Mouse (Mus musculus) left cerebral cortex, adult 2 months (tissue): Measurements from ENCODE around the gene Prkar2a. TPM values are rescaled to one million over a fixed set of nuclear protein-coding genes. Genes with fewer than 3 reads are reported as not detected.
A peak's percentile ranks its signal among the peaks of the same experiment; 100 is the strongest.

Source experiments
- DNase-seq, 2 experiments: peaks; one replicate each; pipeline ENCODE4 v3.0.0; 2021 to 2022; ENCODE audit warnings: low spot score in 2 of 2, mixed read lengths in 1 of 2; ENCODE audit errors: extremely low spot score in 1 of 2
- H3K27ac ChIP-seq: fragments of 200-600 bp; 2 replicates; pipeline ENCODE4 v1.8.1; 2022
- H3K4me3 ChIP-seq: fragments of 200-600 bp; 2 replicates; pipeline ENCODE4 v1.8.1; 2022
- CTCF ChIP-seq: fragments of 200-600 bp; IDR thresholded peaks from 2 replicates; pipeline ENCODE4 v1.8.1; 2022; ENCODE audit warnings: antibody characterized with exemption, mild to moderate bottlenecking, moderate library complexity
- intact Hi-C: fragments of 180-260 bp; cut with DNase I; formaldehyde crosslinking; loops from one replicate; pipeline ENCODE4 v1.15.1; 2025
- microRNA-seq, 2 experiments: library from miRNA; unstranded; fragments of <30 nt; microRNA quantifications; one replicate each; pipeline ENCODE4 v1.2.0; 2021
- total RNA-seq, 2 experiments: library from RNA; stranded (reverse); gene quantifications; 2 replicates each; pipeline ENCODE4 v1.2.3; 2021

Gene Prkar2a
- total RNA-seq, 2 experiments from 2014 or later, result 47.0 to 48.3 TPM

DNA sequence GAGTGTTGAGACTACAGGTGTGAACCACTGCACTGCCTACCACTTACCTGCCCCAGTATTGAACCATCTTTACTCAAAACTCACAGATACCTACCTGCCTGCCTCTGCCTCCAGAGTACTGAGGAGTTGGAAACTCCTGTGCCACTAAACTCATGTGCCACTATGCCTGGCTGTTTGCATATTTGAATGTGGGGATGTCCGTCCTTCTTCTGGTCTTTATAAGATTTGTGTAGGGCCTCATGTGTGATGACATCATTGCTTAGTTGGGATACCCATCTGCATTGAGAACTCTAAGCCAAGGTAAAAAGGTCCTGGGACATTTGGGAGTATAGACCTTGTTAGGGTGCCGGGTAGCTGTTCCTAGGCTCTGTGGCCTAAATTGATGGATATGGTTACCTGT is 98.0 kb downstream of the Prkar2a start:
- DNase-seq, result no peak
- no peak for TF ChIP-seq CTCF
- Histone ChIP-seq H3K4me3 (no peak overlapping the region), H3K27ac (no peak overlapping the region)
- intact Hi-C loops, result no loop called here

DNA sequence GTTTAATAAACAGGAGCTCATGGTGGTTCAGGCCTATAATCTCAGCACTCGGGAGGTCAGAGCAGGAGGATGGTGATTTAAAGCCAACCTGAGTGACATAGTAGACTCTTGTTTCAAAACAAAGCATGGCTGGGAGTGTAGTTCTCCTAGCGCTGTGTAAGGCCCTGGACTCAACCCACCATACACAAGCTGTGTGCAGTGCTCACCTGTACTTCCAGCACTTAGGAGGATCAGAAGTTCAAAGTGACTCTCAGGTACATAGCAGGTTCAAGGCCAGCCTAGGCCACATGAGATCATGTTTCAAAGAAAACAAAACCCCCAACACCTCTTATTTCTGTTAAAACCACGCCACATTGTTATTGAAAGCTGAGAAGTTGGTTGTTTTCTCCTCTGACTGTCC is 99.6 kb downstream of the Prkar2a start:
- intact Hi-C loops, result no loop called here

DNA sequence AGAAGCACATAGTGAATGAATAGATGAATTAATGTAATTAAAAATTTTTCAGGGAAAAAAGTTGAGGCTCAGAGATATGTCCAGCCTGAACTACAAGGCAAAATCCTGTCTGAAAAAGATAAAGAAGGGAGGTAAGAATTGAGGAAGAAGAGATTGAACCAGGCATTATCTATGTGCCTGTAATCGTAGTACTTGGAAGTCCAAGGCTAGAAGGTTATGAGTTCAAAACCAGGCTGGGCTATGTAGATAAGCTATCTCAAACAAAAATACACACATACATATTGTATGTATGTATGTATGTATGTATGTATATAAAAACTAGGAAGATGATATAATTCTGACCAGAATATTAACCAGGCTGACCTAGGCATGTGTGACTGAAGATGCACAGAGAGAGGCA is 103.2 kb downstream of the Prkar2a start:
- Histone ChIP-seq H3K4me3 (no peak overlapping the region), H3K27ac (no peak overlapping the region)
- intact Hi-C loops, result no loop called here
- DNase-seq, result no peak
- no peak for TF ChIP-seq CTCF

More for the DNA sequence above, 99.6 kb downstream of the Prkar2a start:
- H3K4me3 ChIP-seq, result no peak overlapping the region
- no peak for DNase-seq
- H3K27ac ChIP-seq, result no peak overlapping the region
- no peak for TF ChIP-seq CTCF

DNA sequence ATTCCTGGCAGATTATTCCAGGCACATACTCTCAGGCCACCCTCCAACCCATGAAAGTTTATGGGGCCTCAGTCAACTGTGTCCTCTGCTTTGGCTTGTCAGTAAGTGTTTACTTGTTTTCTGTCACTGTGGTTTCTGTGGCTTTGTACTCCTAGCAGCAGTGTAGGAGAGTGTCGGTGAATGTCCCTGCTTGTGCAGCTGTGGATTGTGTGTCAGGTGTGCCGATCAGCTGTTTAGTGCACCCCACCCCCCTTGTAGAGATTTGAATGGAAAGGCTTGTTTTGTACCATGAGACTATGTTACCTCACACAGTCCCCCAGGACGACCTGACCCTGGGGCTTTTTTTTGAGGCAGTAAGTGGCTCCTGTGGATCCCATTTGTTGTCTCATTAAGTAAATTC is 103.6 kb downstream of the Prkar2a start:
- no peak for DNase-seq
- no peak for TF ChIP-seq CTCF
- H3K4me3 ChIP-seq, result no peak overlapping the region
- H3K27ac ChIP-seq, result no peak overlapping the region; the same call in 1 of the 2 replicates
- intact Hi-C loops, result no loop called here

DNA sequence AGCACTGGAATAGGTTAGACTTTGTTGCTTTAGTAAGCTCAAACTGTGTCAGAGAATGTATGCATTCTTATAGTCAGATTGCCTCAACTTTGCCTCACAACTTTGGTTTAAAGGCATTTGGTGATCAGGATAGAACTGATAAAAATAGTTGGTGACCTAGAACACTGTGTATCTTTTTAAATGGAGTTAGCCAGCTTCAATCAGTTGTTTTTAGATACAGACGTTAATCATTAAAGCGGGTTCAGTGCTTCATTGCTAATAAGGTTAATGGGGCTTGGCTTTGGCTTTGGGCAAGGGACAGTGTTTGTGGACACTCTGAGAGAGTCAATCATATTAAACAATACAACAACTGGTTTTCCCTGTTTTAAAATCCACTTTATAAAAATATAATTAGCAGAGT is 106.2 kb downstream of the Prkar2a start:
- no peak for TF ChIP-seq CTCF
- Histone ChIP-seq H3K27ac (no peak overlapping the region), H3K4me3 (no peak overlapping the region)
- DNase-seq, result no peak
- intact Hi-C loops, result loop anchor here (5.0 kb wide), 1 partner anchor 43 kb away; no protein-coding TSS in a partner anchor

DNA sequence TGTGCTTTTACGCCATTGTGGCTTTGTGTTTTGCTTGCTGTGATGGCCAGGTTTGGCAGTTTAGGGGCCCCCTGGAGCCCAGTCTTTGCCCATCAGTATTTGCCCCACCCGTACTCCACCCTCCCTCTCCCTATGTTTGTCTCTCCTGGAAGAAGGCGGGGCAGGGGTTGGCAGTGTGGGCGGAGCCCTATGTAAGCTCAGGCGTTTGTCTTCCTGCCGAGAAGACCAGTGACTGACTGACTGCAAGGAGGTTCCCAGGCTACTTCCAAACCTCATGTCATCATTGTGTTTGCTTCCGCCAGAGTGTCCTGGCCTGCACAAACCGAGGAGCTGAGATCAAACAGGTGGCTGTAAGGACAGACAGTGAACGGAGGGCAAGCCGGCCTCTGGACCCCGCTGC is 106.6 kb downstream of the Prkar2a start:
- no peak for TF ChIP-seq CTCF
- Histone ChIP-seq H3K27ac (peak overlapping the region; percentile 77), H3K4me3 (peak overlapping the region; percentile 29)
- intact Hi-C loops, result loop anchor here (5.0 kb wide), 1 partner anchor 43 kb away; no protein-coding TSS in a partner anchor
- DNase-seq, result peak in 1 of 2 experiments; percentile 39

DNA sequence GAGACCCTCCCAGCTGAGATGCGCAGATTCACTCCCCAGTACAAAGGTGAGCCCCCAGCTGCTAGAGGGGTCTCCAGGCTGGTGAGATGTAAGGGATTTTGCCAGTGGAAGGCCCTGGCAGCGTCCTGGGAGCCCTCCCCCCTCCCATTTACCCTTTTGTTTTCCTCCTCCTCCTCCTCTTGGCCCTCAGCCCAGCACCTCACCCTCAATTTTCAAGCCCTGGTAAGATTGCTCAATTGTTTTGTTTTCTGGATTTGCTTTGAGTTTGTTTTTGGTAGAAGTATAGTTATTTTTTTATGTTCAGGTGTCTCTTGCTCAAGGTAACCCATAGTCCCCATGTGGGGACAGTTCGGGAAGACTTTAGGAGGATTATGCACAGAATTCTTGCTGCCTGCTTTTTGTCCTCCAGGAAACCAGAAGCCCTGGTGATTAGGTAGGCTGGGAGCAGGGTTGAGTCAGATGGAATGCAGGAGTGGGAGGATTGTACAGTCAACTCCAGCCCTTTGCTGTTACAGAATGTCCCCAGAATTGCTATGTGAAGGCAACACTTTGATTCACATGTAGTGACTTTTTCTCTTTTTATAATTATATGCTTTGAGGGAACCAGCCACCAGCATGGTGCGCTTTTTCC is 107.4 kb downstream of the Prkar2a start:
- Histone ChIP-seq H3K4me3 (peak overlapping the region; percentile 29; the same call in 1 of the 2 replicates), H3K27ac (peak overlapping the region; percentile 77)
- TF ChIP-seq CTCF, result no peak
- DNase-seq, result no peak
- intact Hi-C loops, result loop anchor here (5.0 kb wide), 1 partner anchor 44 kb away; no protein-coding TSS in a partner anchor

DNA sequence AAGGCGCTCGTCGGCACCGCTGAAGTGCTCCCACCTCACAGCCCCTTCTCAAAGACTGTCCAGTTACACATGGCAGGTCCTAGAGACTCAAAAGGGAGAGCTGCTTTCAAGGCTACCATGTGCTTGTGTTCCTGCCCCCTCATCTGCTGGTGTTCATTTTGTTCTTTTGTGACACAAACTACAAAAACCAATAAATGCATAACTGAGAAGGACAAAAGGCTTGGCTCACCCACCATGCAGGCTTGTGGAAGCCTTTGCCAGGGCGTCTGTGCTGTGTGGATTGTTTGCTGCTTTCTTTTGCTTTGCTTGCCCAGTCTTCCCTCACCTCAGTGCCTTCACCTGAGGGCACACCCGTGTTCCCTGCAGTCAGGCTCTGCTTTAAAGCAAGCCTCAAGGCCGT is 108.4 kb downstream of the Prkar2a start:
- TF ChIP-seq CTCF, result no peak
- Histone ChIP-seq H3K27ac (peak overlapping the region; percentile 77), H3K4me3 (no peak overlapping the region)
- intact Hi-C loops, result loop anchor here (5.0 kb wide), 1 partner anchor 45 kb away; no protein-coding TSS in a partner anchor
- no peak for DNase-seq

DNA sequence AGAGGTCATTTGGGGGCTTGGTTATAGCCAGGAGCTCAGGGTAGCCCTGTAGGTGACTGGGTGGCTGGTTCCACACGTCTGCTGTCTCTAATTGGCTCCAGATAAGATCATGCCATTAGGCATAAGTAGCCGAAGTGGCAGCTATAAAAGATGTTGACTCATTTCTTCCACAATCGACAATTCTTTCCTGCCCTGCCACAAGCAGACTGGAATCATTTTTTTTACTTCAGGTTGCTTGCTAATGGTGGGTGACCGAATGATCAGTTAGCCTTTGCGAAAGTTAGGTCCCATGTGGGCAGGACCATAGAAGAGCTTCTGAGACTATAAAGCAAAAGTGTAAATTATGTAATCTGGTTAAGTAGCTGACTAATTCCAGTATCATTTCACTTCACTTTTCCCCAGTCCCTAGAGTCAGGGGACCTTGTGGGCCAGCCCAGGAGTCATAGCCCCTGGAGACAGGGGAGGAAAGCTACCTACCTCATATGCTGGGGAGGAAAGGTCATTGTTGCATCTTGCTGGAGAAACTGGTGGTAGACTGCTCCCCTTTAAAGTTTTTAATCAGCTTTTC is 109.5 kb downstream of the Prkar2a start:
- no peak for DNase-seq
- H3K27ac ChIP-seq, result no peak overlapping the region
- TF ChIP-seq CTCF, result no peak
- intact Hi-C loops, result loop anchor here (5.0 kb wide), 1 partner anchor 46 kb away; no protein-coding TSS in a partner anchor
- H3K4me3 ChIP-seq, result no peak overlapping the region

DNA sequence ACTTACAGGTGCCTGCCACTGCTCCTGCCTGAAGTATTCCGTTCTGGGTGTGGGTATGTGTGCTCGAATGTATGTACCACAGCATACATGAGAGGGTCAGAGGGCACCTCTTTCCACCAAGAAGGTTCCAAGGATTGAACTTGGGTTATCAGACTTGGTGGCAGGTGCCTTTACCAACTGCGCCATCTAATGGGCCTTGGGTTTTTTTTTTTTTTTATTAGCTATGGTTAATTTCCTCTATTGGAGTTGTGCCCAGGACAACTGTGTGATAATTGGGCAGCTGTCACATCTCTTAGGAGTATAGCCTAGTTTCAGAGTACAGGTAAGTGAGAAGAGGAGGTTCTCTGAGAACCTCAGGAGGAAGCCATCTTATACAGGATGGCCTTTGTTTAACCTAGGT is 110.5 kb downstream of the Prkar2a start:
- no peak overlapping the region for H3K4me3 ChIP-seq
- intact Hi-C loops, result loop anchor here (5.0 kb wide), 1 partner anchor 47 kb away; no protein-coding TSS in a partner anchor
- DNase-seq, result no peak
- no peak overlapping the region for H3K27ac ChIP-seq
- TF ChIP-seq CTCF, result no peak

Small RNAs within 50 kb of the gene (microRNA-seq; reads per million reads assigned to microRNA genes)
- gene Gm26298, result 0 reads per million in 2 experiments

Other genes with a start within 250 kb of the Prkar2a start
- 10 to 100 TPM; 31.3 to 44.6 TPM for gene Ccdc71, start 228.8 kb upstream of the Prkar2a start, total RNA-seq
- gene Klhdc8b, start 227.7 kb upstream of the Prkar2a start, total RNA-seq, result 10 to 100 TPM; 30.7 to 32.8 TPM
- gene Lamb2, start 209.6 kb upstream of the Prkar2a start, total RNA-seq, result 10 to 100 TPM; 28.2 to 29.4 TPM
- gene Usp19, start 198.7 kb upstream of the Prkar2a start, total RNA-seq, result 100 to 1,000 TPM; 153 to 167 TPM
- gene Qars, start 181.6 kb upstream of the Prkar2a start, total RNA-seq, result 10 to 100 TPM; 75.3 to 78.0 TPM
- gene Qrich1, start 172.5 kb upstream of the Prkar2a start, total RNA-seq, result 100 to 1,000 TPM; 140 to 155 TPM
- gene Impdh2, start 129.0 kb upstream of the Prkar2a start, total RNA-seq, result 10 to 100 TPM; 53.5 to 54.1 TPM
- 10 to 100 TPM; 59.6 to 64.8 TPM for gene Ndufaf3, start 121.9 kb upstream of the Prkar2a start, total RNA-seq
- gene Dalrd3, start 119.4 kb upstream of the Prkar2a start, total RNA-seq, result 10 to 100 TPM; 93.1 to 94.2 TPM
- 100 to 1,000 TPM; 107 to 109 TPM for gene Wdr6, start 110.6 kb upstream of the Prkar2a start, total RNA-seq
- 10 to 100 TPM; 83.8 to 93.6 TPM for gene P4htm, start 91.6 kb upstream of the Prkar2a start, total RNA-seq
- 10 to 100 TPM; 51.7 to 53.8 TPM for gene Arih2, start 39.9 kb upstream of the Prkar2a start, total RNA-seq
- gene Slc25a20, start 27.2 kb upstream of the Prkar2a start, total RNA-seq, result 10 to 100 TPM; 11.5 to 12.3 TPM
- gene Ip6k2, start 94.5 kb downstream of the Prkar2a start, total RNA-seq, result 100 to 1,000 TPM; 143 to 164 TPM
- gene Nckipsd, start 119.1 kb downstream of the Prkar2a start, total RNA-seq, result 10 to 100 TPM; 64.7 to 68.0 TPM
- 10 to 100 TPM; 65.1 to 75.0 TPM for gene Celsr3, start 137.0 kb downstream of the Prkar2a start, total RNA-seq
- gene Slc26a6, start 164.0 kb downstream of the Prkar2a start, total RNA-seq, result 10 to 100 TPM; 17.1 to 17.8 TPM
- gene Tmem89, start 225.3 kb downstream of the Prkar2a start, total RNA-seq, result not detected
- 100 to 1,000 TPM; 358 to 364 TPM for gene Uqcrc1, start 247.3 kb downstream of the Prkar2a start, total RNA-seq